Mouse (Mus musculus) heart, embryonic 13.5 days (tissue): ENCODE data around the gene Odf4. TPM values are rescaled to one million over a fixed set of nuclear protein-coding genes. Genes with fewer than 3 reads are reported as not detected.

Experiments used
- ATAC-seq: fragments of 200-750 bp; cut with Nextera tagmentation; 2 replicates; pipeline ENCODE4 v1.8.0; 2017; ENCODE audit warnings: moderate TSS enrichment; ENCODE audit not compliant: insufficient number of reproducible peaks, low FRiP score, low TSS enrichment; ENCODE audit errors: extremely low read depth
- H3K27ac ChIP-seq: fragments of 300-500 bp; sonication (generic); replicated peaks from 2 replicates; pipeline ENCODE4 v1.5.1; 2015; ENCODE audit warnings: moderate library complexity, mild to moderate bottlenecking, inconsistent platforms
- H3K27me3 ChIP-seq: fragments of 300-500 bp; sonication (generic); replicated peaks from 2 replicates; pipeline ENCODE4 v1.6.1; 2015; ENCODE audit warnings: mild to moderate bottlenecking, inconsistent platforms
- H3K36me3 ChIP-seq: fragments of 300-500 bp; sonication (generic); 2 replicates; pipeline ENCODE4 v1.6.1; 2015; ENCODE audit warnings: mild to moderate bottlenecking, inconsistent platforms
- H3K4me1 ChIP-seq: fragments of 300-500 bp; sonication (generic); 2 replicates; pipeline ENCODE4 v1.6.1; 2015; ENCODE audit warnings: inconsistent platforms
- H3K4me2 ChIP-seq: fragments of 300-500 bp; sonication (generic); 2 replicates; pipeline ENCODE4 v1.6.1; 2015; ENCODE audit warnings: inconsistent platforms, mild to moderate bottlenecking, moderate library complexity
- H3K4me3 ChIP-seq: fragments of 300-500 bp; sonication (generic); 2 replicates; pipeline ENCODE4 v1.5.1; 2015; ENCODE audit warnings: moderate library complexity, mild to moderate bottlenecking, inconsistent platforms
- H3K9ac ChIP-seq: fragments of 300-500 bp; sonication (generic); 2 replicates; pipeline ENCODE4 v1.6.1; 2015; ENCODE audit warnings: inconsistent platforms, mild to moderate bottlenecking, moderate library complexity
- H3K9me3 ChIP-seq: fragments of 300-500 bp; sonication (generic); 2 replicates; pipeline ENCODE4 v1.6.1; 2016; ENCODE audit warnings: inconsistent platforms
- WGBS: fragments of 180-500 bp; shearing (Covaris S2); methylation state at CpG from one replicate; pipeline ENCODE4 v1.1.7; 2015; ENCODE audit warnings: mixed read lengths; 5-methylcytosine and 5-hydroxymethylcytosine counted together
- polyA plus RNA-seq: library from polyadenylated mRNA; unstranded; fragments of >200 nt; fragmentation: Nextera tagmentation; extraction: Ambion mirVana; gene quantifications from 2 replicates; pipeline ENCODE4 v1.2.1, GENCODE M21; 2015

Gene Odf4
- polyA plus RNA-seq, 1 experiment from 2014 or later = not detected

DNA sequence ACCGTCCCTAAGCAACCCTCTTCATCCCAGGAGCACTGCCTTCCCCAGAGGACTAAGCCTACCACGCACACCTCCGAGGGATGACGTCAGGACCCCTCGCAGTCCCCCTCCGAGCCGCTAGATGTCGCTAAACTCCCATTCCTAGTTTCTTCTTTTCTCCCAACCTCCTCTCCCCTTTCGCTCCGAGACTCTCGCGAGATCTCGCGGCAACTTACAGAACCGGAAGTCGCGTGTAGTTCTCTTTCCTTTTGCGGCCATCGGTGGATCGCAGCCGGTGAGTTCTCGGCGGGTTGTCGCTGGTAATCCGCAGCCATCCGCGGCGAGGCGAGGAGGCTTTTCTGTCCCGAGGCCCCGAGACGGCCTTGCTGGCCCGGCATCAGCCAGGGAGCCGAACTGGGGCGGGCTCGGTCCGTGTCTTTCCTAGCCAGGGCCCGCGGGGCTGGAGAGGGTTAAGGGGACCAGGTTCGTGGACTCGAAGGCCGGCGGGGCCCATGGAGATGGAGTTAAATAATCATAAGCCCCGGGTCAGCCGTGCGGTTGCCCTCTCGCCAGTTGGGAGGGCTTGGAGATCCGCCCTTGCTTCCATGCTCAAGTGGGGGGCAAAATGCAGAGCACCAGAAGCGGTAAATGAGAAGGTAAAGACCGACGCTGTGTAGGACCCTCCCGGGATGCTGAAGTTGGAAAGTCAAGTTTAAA, 25.4 kb downstream of the Odf4 start, which contains the start of gene Rpl26:
Rpl26 (plus strand) TSS at position 233 of the 696 bp plus-strand sequence.
- under 1% methylated on average over 52 of the region's 52 CpGs for WGBS
- Histone ChIP-seq H3K27ac (peak within 1 kb of the TSS; percentile 90), H3K36me3 (peaks cover 41% of the 10 kb centered on the region), H3K27me3 (peaks cover 10% of the 10 kb centered on the region), H3K9me3 (no peaks in the 10 kb centered on the region), H3K9ac (peak within 1 kb of the TSS; percentile 93), H3K4me2 (peak within 1 kb of the TSS; percentile 82), H3K4me1 (peaks cover 13% of the 10 kb centered on the region), H3K4me3 (peak within 1 kb of the TSS; percentile 78)
- peak; percentile 80 for ATAC-seq

GRCm38 (mm10) chr11:68900519-68901350, 26.1 kb downstream of the Odf4 start:
- 24% methylated on average over 31 of the region's 31 CpGs for WGBS
- H3K4me2 ChIP-seq = peak overlapping the region; percentile 82
- ATAC-seq = no peak
- peaks cover 13% of the 10 kb centered on the region for H3K4me1 ChIP-seq
- no peak overlapping the region for H3K27ac ChIP-seq
- peaks cover 10% of the 10 kb centered on the region for H3K27me3 ChIP-seq
- H3K9ac ChIP-seq = peak overlapping the region; percentile 78
- H3K4me3 ChIP-seq = peak overlapping the region; percentile 78
- peaks cover 33% of the 10 kb centered on the region for H3K36me3 ChIP-seq
- no peaks in the 10 kb centered on the region for H3K9me3 ChIP-seq

GRCm38 (mm10) chr11:68899815-68900214, 27.1 kb downstream of the Odf4 start:
- Histone ChIP-seq H3K4me2 (no peak overlapping the region), H3K9ac (no peak overlapping the region), H3K36me3 (peaks cover 24% of the 10 kb centered on the region), H3K27ac (no peak overlapping the region), H3K4me1 (peaks cover 13% of the 10 kb centered on the region), H3K4me3 (no peak overlapping the region), H3K9me3 (no peaks in the 10 kb centered on the region), H3K27me3 (peaks cover 10% of the 10 kb centered on the region)
- no peak for ATAC-seq
- WGBS = 82% methylated on average over 8 of the region's 8 CpGs

DNA sequence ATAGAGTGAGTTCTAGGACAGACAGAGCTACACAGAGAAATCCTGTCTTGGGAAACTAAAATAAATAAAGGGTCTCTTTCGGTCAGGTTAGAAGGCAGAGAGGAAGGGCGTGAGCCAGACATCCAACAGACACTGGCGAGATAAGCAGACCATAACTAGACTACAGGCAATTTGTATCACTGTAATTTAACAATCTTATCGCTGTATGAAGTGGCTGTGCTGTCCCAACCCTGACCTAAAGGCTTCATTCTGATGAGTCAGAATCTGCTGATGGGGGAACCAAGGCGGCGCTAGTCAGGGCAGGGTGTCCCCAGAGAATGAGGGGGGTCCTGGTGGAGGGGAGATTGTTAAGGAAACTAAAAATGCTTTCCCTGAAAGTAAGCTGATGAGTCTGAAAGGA, 28.1 kb downstream of the Odf4 start:
- WGBS = 67% methylated on average over 6 of the region's 6 CpGs
- ATAC-seq = no peak
- peaks cover 14% of the 10 kb centered on the region for H3K36me3 ChIP-seq
- no peak overlapping the region for H3K9ac ChIP-seq
- peaks cover 13% of the 10 kb centered on the region for H3K4me1 ChIP-seq
- H3K4me2 ChIP-seq = no peak overlapping the region
- H3K4me3 ChIP-seq = no peak overlapping the region
- no peak overlapping the region for H3K27ac ChIP-seq
- peaks cover 10% of the 10 kb centered on the region for H3K27me3 ChIP-seq
- H3K9me3 ChIP-seq = no peaks in the 10 kb centered on the region

GRCm38 (mm10) chr11:68897838-68898237, 29.0 kb downstream of the Odf4 start:
- Histone ChIP-seq H3K4me3 (no peak overlapping the region), H3K27me3 (peaks cover 17% of the 10 kb centered on the region), H3K27ac (no peak overlapping the region), H3K4me2 (no peak overlapping the region), H3K4me1 (peaks cover 11% of the 10 kb centered on the region), H3K9me3 (no peaks in the 10 kb centered on the region), H3K9ac (no peak overlapping the region), H3K36me3 (peaks cover 4% of the 10 kb centered on the region)
- 70% methylated on average over 6 of the region's 6 CpGs for WGBS
- no peak for ATAC-seq

DNA sequence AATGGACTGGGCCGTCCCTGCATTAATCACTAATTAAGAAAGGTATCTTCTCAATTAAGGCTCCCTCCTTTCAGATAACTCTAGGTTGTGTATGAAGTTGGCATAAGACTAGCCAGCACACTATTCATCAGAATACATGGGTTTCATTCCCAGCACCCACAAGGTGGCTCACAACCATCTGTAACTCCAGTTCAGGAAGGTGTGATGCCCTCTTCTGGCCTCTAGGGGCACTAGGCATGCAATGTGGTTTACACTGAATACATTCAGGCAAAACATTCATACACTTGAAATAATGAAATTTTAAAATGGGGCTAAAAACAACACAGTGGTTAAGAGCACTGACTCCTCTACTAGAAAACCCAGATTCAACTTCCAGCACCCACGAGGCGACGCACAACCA, 29.8 kb downstream of the Odf4 start:
- H3K9me3 ChIP-seq = no peaks in the 10 kb centered on the region
- ATAC-seq = no peak
- 44% methylated on average over 4 of the region's 4 CpGs for WGBS

DNA sequence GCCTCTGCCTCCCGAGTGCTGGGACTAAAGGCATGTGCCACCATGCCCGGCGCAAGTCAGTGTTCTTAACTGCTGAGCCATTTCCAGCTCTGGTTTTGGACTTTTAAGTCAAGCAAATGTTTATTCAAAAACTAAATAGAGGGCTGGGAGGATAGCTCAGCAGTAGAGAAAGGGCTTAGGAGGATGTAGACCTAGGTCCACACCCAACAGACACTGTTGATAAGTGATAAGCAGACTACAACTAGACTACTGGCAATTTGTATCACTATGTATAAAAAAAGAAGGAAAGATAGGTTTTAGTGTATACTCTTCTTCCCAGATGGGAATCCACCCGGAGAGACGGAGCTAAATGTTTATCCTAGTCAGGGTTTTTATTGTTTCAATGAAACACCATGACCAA, 30.6 kb downstream of the Odf4 start:
- no peak overlapping the region for H3K9ac ChIP-seq
- no peak for ATAC-seq
- WGBS = 85% methylated on average over 5 of the region's 5 CpGs
- H3K36me3 ChIP-seq = no peaks in the 10 kb centered on the region
- H3K4me2 ChIP-seq = no peak overlapping the region
- H3K27ac ChIP-seq = no peak overlapping the region
- no peaks in the 10 kb centered on the region for H3K9me3 ChIP-seq
- H3K4me3 ChIP-seq = no peak overlapping the region
- H3K4me1 ChIP-seq = peaks cover 10% of the 10 kb centered on the region
- H3K27me3 ChIP-seq = peaks cover 18% of the 10 kb centered on the region

More for the DNA sequence above, 29.8 kb downstream of the Odf4 start:
- H3K4me1 ChIP-seq = peaks cover 10% of the 10 kb centered on the region
- H3K9ac ChIP-seq = no peak overlapping the region
- H3K27me3 ChIP-seq = peaks cover 18% of the 10 kb centered on the region
- H3K4me3 ChIP-seq = no peak overlapping the region
- H3K4me2 ChIP-seq = no peak overlapping the region
- H3K36me3 ChIP-seq = no peaks in the 10 kb centered on the region
- H3K27ac ChIP-seq = no peak overlapping the region

DNA sequence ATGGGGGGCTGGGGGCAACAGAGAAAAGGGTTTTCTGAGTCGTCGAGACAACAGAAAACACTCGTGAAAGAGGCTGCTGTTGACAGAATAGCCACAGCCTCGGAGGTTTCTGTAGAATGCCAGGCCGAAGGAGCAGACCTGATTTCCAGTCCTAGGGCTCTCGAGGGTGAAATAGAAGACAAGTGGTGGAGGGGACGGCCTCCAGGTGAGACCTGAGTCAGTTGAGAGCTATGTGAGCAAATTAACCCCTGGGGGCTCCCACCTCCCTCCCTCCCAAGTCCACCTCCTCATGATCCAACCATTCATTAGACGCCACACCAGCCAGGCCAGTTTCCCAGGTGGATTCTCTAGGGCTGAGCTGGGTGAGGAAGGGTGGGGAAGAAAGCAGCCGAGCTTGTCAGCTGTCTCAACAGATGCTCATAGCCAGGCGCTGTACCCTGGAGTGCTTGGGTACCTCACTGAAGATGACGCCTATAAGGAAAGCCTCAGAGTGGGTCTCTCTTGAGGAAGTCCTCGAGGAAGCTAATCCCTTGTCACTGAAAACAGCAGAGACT, 32.9 kb downstream of the Odf4 start:
- no peak overlapping the region for H3K9ac ChIP-seq
- 59% methylated on average over 12 of the region's 12 CpGs for WGBS

GRCm38 (mm10) chr11:68892233-68892832, 34.5 kb downstream of the Odf4 start:
- H3K4me2 ChIP-seq = peak overlapping the region; percentile 6
- peaks cover 11% of the 10 kb centered on the region; the same call in 1 of the 2 replicates for H3K4me1 ChIP-seq
- H3K27ac ChIP-seq = peak overlapping the region; percentile 41; the same call in 1 of the 2 replicates
- H3K27me3 ChIP-seq = 0 out of 2 replicates have a peak, but pooled peaks cover 11% of the 10 kb centered on the region
- no peak for ATAC-seq
- no peaks in the 10 kb centered on the region for H3K36me3 ChIP-seq
- H3K9me3 ChIP-seq = no peaks in the 10 kb centered on the region
- H3K4me3 ChIP-seq = no peak overlapping the region
- 39% methylated on average over 15 of the region's 15 CpGs for WGBS
- H3K9ac ChIP-seq = peak overlapping the region; percentile 42

More for the DNA sequence above, 32.9 kb downstream of the Odf4 start:
- Histone ChIP-seq H3K27ac (no peak overlapping the region), H3K4me3 (no peak overlapping the region), H3K9me3 (no peaks in the 10 kb centered on the region), H3K4me2 (no peak overlapping the region), H3K36me3 (no peaks in the 10 kb centered on the region), H3K4me1 (peaks cover 11% of the 10 kb centered on the region; the same call in 1 of the 2 replicates), H3K27me3 (0 out of 2 replicates have a peak, but pooled peaks cover 8% of the 10 kb centered on the region)
- ATAC-seq = no peak

DNA sequence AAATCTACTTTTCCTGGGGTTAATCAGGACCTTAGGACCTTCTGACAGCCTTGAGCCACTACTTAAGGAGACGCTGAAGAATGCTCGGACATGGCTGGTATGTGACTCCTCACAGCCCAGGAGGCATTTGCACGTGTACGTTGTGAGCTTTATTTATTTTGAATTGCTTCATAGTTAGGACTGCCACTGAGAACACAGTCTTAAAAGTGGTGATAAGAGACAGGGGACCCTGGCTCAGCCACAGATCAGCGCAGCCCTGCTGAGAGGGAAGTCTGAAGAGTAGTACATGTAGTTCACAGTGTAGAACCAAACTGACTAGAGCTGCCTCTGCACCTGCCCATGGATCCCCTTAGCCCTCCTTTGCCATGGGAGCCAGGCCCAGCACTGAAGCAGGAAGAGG, 35.1 kb downstream of the Odf4 start:
- Histone ChIP-seq H3K9ac (no peak overlapping the region), H3K9me3 (no peaks in the 10 kb centered on the region), H3K27ac (no peak overlapping the region), H3K4me2 (no peak overlapping the region), H3K27me3 (0 out of 2 replicates have a peak, but pooled peaks cover 11% of the 10 kb centered on the region), H3K36me3 (no peaks in the 10 kb centered on the region), H3K4me3 (no peak overlapping the region), H3K4me1 (peaks cover 11% of the 10 kb centered on the region; the same call in 1 of the 2 replicates)
- no peak for ATAC-seq
- 63% methylated on average over 5 of the region's 5 CpGs for WGBS

DNA sequence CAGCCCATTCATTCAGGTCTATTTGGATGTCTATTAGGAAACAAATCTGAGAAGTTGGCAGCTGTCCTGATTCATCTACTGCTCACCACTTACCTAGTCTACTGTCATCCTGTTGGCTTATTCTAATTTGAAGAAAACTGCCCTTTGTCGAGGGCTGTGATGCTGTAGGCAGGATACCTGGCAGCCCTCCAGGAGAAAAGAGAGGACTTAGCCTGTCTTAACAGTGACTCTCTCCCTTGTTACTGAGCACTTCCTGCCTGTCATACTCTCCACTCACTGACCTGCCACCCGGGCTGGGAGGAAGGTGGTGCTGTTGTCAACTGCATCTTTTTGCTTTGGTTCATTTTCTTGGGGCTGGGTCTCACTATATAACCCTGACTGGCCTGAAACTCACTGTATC, 36.3 kb downstream of the Odf4 start:
- no peak for ATAC-seq
- H3K4me1 ChIP-seq = peaks cover 11% of the 10 kb centered on the region; the same call in 1 of the 2 replicates

More for the DNA sequence above, 36.3 kb downstream of the Odf4 start:
- H3K27me3 ChIP-seq = 0 out of 2 replicates have a peak, but pooled peaks cover 11% of the 10 kb centered on the region
- 19% methylated on average over 2 of the region's 2 CpGs for WGBS
- no peaks in the 10 kb centered on the region for H3K36me3 ChIP-seq
- no peak overlapping the region for H3K9ac ChIP-seq
- H3K4me2 ChIP-seq = no peak overlapping the region
- H3K9me3 ChIP-seq = no peaks in the 10 kb centered on the region
- no peak overlapping the region for H3K4me3 ChIP-seq
- no peak overlapping the region for H3K27ac ChIP-seq
